Mouse (Mus musculus) stomach, embryonic 15.5 days (tissue): ENCODE measurements around the gene Sytl4. TPM values are rescaled to one million over a fixed set of nuclear protein-coding genes. Genes with fewer than 3 reads are reported as not detected.
A peak's percentile ranks its signal among the peaks of the same experiment; 100 is the strongest.

ENCODE experiments used
- ATAC-seq: fragments of 200-750 bp; cut with Nextera tagmentation; 2 replicates; pipeline ENCODE4 v1.8.0; 2017; ENCODE audit warnings: low read depth, moderate number of reproducible peaks, moderate TSS enrichment; ENCODE audit not compliant: insufficient read depth, low FRiP score
- H3K27ac ChIP-seq: fragments of 300-500 bp; sonication (generic); 2 replicates; pipeline ENCODE4 v1.5.1; 2015; ENCODE audit warnings: mild to moderate bottlenecking, inconsistent platforms
- H3K27me3 ChIP-seq: fragments of 300-500 bp; sonication (generic); replicated peaks from 2 replicates; pipeline ENCODE4 v1.6.1; 2015; ENCODE audit warnings: inconsistent platforms
- H3K36me3 ChIP-seq: fragments of 300-500 bp; sonication (generic); 2 replicates; pipeline ENCODE4 v1.6.1; 2015; ENCODE audit warnings: inconsistent platforms
- H3K4me1 ChIP-seq: fragments of 300-500 bp; sonication (generic); 2 replicates; pipeline ENCODE4 v1.6.1; 2015; ENCODE audit warnings: inconsistent platforms
- H3K4me2 ChIP-seq: fragments of 300-500 bp; sonication (generic); 2 replicates; pipeline ENCODE4 v1.6.1; 2015; ENCODE audit warnings: mild to moderate bottlenecking, inconsistent platforms
- H3K4me3 ChIP-seq: fragments of 300-500 bp; sonication (generic); replicated peaks from 2 replicates; pipeline ENCODE4 v1.5.1; 2015; ENCODE audit warnings: inconsistent platforms
- H3K9ac ChIP-seq: fragments of 300-500 bp; sonication (generic); 2 replicates; pipeline ENCODE4 v1.6.1; 2015; ENCODE audit warnings: inconsistent platforms
- H3K9me3 ChIP-seq: fragments of 300-500 bp; sonication (generic); 2 replicates; pipeline ENCODE4 v1.6.1; 2016; ENCODE audit warnings: inconsistent platforms
- whole genome bisulfite sequencing: fragments of 180-500 bp; shearing (Covaris S2); methylation state at CpG from one replicate; pipeline ENCODE4 v1.1.7; 2015; 5-methylcytosine and 5-hydroxymethylcytosine counted together
- polyA plus RNA-seq: library from polyadenylated mRNA; unstranded; fragments of >200 nt; fragmentation: Nextera tagmentation; extraction: Ambion mirVana; gene quantifications from 2 replicates; pipeline ENCODE4 v1.2.1, GENCODE M21; 2015

Gene Sytl4
- polyA plus RNA-seq: 5.7 and 5.9 TPM in 2 replicates

DNA sequence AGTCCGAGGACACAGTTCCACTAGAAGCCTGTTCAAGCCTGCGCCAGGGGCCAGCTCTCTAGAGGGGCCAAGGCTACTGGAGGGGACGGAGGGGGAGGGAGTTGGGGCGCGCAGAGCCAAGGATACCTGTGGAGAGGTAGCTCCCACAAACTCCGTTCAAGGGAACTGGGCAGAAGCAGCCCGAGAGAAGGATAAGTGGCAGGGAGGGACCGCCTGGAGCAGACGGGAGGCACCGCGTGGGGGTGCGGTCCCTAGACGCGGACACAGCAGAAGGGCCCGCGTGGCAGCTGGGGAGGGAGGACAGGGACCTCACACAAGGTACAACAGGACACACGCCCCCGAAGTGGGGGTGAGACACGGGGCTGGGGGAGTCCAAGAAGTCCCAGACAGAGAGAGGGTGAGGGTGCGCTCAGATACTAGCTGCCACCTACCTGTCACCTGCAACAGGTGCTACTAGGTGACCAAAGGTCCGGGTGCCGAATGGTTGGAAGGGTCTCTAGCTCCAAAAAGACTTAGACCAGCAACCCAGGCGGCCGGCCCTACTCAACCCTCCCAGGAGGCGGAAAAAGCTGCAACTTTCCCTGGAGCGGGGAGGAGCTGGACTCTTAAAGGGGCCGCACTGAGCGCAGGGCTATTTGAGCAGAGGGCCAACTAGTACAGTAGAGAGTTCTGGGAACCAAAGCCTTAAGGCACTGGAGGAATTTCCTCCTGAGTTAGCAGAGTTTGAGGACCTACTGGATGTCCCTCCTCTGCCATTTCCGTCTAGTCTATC, at the start of gene Sytl4:
Sytl4 (minus strand) TSS at position 582 of the 772 bp plus-strand sequence.
- Histone ChIP-seq H3K9me3 (no peaks in the 10 kb centered on the region), H3K4me1 (no peaks in the 10 kb centered on the region), H3K27me3 (no peaks in the 10 kb centered on the region), H3K27ac (no peak within 1 kb of the TSS), H3K4me2 (peak within 1 kb of the TSS; percentile 63), H3K9ac (peak within 1 kb of the TSS; percentile 25; the same call in 1 of the 2 replicates), H3K36me3 (no peaks in the 10 kb centered on the region), H3K4me3 (peak within 1 kb of the TSS; percentile 51)
- peak; percentile 73 for ATAC-seq
- WGBS: 16% methylated on average over 29 of the region's 29 CpGs

DNA sequence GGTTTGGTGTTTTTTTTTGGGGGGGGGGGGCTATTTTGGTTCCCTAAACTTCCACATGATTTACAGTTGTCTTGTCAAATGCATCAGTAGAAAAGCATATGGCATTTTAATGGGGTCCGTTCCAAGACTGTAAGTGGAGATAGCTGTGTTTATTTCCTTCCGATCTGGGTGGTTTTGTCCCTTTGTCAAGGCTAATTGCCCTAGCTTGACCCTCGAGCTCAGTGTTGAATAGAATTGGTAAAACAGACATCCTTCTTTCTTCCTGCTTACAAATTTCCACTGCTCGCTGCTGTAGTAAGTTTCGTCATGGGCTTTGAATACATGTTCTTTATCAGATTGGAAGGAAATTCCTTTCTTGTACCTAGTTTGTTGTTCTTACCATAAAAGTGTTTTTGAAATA, 39.1 kb upstream of the Sytl4 start:
- Histone ChIP-seq H3K36me3 (no peaks in the 10 kb centered on the region), H3K4me2 (no peak overlapping the region), H3K4me3 (no peak overlapping the region), H3K9me3 (no peaks in the 10 kb centered on the region), H3K4me1 (no peaks in the 10 kb centered on the region), H3K27ac (no peak overlapping the region), H3K27me3 (no peaks in the 10 kb centered on the region), H3K9ac (no peak overlapping the region)
- WGBS: 39% methylated on average over 5 of the region's 5 CpGs
- no peak for ATAC-seq

DNA sequence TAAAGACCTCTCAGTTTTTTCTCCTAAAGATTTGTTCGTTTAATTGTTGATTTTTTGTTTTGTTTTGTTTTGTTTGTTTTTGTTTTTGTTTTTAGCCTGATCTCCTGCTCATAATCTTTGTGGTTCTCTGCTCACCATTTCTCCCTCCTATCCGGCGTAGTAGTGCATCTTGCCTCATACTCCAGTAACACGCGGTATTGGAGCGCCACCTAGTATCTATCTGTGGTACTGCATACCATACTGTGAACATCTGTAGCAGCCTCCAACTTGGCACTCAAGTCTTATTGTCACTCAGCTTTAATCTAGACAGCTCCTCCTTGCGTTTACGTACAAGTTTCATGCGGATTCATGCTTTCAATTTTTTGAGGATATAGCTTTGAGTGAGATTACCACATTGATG, 37.4 kb upstream of the Sytl4 start:
- WGBS: 19% methylated on average over 9 of the region's 9 CpGs
- ATAC-seq: no peak

DNA sequence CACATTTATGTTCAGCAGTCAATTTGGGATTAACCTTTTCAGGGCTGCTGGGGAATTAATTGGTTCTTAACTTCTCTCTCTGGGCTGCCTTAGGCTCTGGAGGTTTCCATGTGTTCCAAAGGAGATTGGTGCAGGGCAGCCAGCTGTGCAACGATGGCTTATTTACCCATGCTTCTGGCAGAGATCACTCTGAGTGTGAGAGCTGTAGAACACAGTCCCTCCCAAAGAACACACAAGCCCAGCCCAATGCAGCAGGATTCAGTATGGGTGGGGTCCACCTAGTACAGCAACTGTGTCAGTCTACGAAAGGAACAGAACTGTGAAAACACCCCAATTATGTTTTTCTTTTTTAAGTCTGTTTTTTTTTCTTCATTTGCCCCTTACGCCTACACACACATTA, 14.3 kb upstream of the Sytl4 start:
- 59% methylated on average over 3 of the region's 3 CpGs for WGBS
- Histone ChIP-seq H3K4me1 (no peaks in the 10 kb centered on the region), H3K27ac (no peak overlapping the region), H3K4me2 (no peak overlapping the region), H3K4me3 (no peak overlapping the region), H3K9me3 (no peaks in the 10 kb centered on the region), H3K9ac (no peak overlapping the region), H3K36me3 (no peaks in the 10 kb centered on the region), H3K27me3 (no peaks in the 10 kb centered on the region)
- ATAC-seq: peak; percentile 66; the same call in 1 of the 2 replicates

More for the DNA sequence above, 37.4 kb upstream of the Sytl4 start:
- Histone ChIP-seq H3K9me3 (no peaks in the 10 kb centered on the region), H3K4me1 (no peaks in the 10 kb centered on the region), H3K36me3 (no peaks in the 10 kb centered on the region), H3K27me3 (no peaks in the 10 kb centered on the region), H3K9ac (no peak overlapping the region), H3K4me2 (no peak overlapping the region), H3K4me3 (no peak overlapping the region), H3K27ac (no peak overlapping the region)

DNA sequence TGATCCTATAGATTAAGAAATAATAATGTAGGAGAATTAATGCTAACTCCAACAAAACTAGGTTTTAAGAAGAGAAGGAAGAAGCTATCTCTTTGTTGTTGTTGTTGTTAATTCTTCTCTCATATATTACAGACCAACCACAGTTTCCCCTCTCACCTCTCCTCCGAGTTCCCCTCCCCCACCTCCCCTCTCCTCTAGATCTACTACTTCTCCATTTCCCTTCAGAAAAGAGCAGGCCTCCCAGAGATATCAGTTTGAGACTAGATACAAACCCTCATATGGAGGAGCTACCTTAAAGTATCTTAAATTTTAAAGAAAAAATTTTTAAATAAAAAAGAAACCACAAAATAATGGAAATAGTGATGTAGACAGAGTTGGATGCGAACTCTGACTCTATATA, 17.0 kb downstream of the Sytl4 start:
- 71% methylated on average over 2 of the region's 2 CpGs for WGBS
- Histone ChIP-seq H3K4me1 (no peaks in the 10 kb centered on the region), H3K27me3 (no peaks in the 10 kb centered on the region), H3K36me3 (no peaks in the 10 kb centered on the region), H3K4me2 (no peak overlapping the region), H3K27ac (no peak overlapping the region), H3K9ac (no peak overlapping the region), H3K4me3 (no peak overlapping the region), H3K9me3 (no peaks in the 10 kb centered on the region)
- ATAC-seq: no peak

DNA sequence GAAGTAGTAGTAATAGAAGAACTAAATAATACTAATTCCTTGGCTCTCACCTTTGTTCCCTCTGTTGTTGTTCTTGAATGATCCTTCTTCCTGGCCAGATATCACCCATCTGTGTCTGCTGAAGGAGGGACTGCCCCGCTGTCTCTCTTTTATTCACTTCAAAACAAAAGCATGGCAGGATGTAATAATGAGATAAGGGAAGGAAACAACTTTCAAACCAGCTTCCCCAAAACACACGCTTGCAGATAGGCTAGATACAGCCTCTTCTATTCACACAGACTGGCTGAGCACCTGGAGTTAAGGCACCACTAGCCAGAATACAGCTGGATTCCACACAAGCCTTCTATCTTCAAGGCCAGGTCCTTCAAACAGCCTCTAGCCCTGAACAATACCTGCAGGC, 21.0 kb downstream of the Sytl4 start:
- no peak overlapping the region for H3K27ac ChIP-seq
- H3K4me1 ChIP-seq: no peaks in the 10 kb centered on the region
- H3K27me3 ChIP-seq: no peaks in the 10 kb centered on the region
- 66% methylated on average over 2 of the region's 2 CpGs for WGBS
- H3K9me3 ChIP-seq: no peaks in the 10 kb centered on the region
- ATAC-seq: no peak
- no peak overlapping the region for H3K9ac ChIP-seq
- no peaks in the 10 kb centered on the region for H3K36me3 ChIP-seq
- H3K4me2 ChIP-seq: no peak overlapping the region
- no peak overlapping the region for H3K4me3 ChIP-seq

DNA sequence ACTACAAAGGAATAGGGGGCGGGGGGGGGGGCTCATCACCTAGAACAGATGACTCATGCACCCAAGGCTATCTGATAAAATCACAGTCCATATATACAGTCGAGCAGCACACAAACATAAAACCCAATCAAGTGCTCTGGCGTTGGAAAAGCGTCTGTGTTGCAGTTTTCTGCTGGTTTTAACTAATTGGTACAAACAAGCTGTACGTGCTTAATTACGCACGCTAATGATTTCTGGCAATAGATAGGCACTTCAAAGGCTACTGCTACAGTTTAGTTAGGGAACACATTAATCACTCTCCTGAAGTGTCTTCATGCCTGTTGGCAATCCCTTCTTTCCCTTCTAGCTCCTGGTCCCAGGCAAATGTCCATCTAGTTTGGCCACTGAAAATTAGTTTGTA, 27.0 kb downstream of the Sytl4 start:
- Histone ChIP-seq H3K4me2 (no peak overlapping the region), H3K27ac (no peak overlapping the region), H3K36me3 (no peaks in the 10 kb centered on the region), H3K9me3 (no peaks in the 10 kb centered on the region), H3K27me3 (no peaks in the 10 kb centered on the region), H3K4me1 (no peaks in the 10 kb centered on the region), H3K9ac (no peak overlapping the region), H3K4me3 (no peak overlapping the region)
- 38% methylated on average over 7 of the region's 7 CpGs for WGBS
- ATAC-seq: no peak

DNA sequence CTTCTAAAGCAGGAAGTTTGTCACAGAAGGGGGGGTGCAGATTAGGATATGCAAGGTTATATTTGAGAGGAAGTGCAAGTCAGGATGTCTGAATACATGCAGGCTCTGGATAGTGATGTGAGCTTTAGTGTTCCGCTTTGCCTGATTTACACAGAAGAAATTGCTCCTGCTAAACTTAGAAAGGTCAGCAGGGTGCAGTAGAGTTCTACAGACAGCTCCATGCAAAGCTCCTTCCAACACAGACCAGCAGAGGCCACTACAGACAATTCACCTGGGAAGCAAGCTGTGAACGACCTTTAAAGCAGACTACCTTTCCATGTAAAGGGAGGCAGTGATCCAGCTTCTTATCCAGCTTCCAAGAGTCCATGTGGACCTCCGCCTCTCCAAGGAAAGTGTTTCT, 34.2 kb downstream of the Sytl4 start:
- Histone ChIP-seq H3K4me1 (no peaks in the 10 kb centered on the region), H3K9ac (no peak overlapping the region), H3K9me3 (no peaks in the 10 kb centered on the region), H3K27me3 (no peaks in the 10 kb centered on the region), H3K4me3 (no peak overlapping the region), H3K36me3 (no peaks in the 10 kb centered on the region), H3K4me2 (no peak overlapping the region), H3K27ac (no peak overlapping the region)
- ATAC-seq: no peak
- 38% methylated on average over 3 of the region's 3 CpGs for WGBS

DNA sequence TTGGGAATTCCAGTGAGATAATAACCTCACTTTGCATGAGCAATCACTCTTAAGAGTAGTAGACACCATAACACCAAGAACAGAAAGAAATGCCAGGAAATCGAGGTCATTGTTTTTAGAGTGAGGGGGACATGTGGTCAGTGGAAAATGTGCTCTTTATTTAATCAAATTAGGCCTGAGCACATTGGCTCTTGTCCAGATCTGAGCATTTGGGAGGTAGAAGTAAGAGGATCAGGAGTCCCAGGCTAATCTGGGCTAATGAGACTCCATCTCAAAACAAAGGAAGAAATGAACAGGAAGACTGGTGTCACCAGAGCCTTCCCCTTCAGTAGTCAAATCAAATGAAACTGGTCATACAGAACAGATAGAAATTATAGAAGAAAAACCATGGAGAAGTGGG, 42.1 kb downstream of the Sytl4 start:
- Histone ChIP-seq H3K4me2 (no peak overlapping the region), H3K9me3 (no peaks in the 10 kb centered on the region), H3K9ac (no peak overlapping the region), H3K36me3 (no peaks in the 10 kb centered on the region), H3K27me3 (no peaks in the 10 kb centered on the region), H3K4me3 (no peak overlapping the region), H3K4me1 (no peaks in the 10 kb centered on the region), H3K27ac (no peak overlapping the region)
- no peak for ATAC-seq
- 59% methylated on average over 1 of the region's 1 CpGs for WGBS

DNA sequence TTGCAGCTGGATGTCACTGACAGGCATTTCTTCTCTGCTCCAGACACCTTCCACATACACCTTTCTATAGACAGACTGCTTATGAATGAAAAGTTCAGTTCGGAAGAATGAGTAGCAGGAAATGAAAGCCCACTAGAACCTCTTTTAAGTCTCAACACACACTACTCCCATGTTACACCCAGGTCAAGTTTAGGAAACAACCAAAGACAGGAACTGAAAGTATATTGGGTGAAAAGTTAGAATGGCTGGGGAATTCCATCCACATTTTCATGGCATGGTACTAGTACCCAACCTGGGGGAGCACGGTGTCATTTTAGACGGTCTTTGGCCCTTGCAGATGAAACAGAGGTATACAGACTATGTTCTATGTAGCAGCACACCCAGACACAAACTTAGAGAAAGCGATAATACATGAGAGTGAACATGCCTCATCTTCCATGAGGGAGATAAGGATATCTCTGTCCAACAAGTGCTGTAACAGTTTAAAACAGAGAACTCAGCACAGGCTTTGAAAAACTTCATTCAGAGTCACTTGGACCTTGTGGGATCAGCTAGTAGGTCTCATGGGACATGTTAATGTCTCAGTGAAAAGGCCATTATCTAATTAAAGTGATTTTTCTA, 44.9 kb downstream of the Sytl4 start:
- 87% methylated on average over 4 of the region's 4 CpGs for WGBS
- H3K4me3 ChIP-seq: no peak overlapping the region

DNA sequence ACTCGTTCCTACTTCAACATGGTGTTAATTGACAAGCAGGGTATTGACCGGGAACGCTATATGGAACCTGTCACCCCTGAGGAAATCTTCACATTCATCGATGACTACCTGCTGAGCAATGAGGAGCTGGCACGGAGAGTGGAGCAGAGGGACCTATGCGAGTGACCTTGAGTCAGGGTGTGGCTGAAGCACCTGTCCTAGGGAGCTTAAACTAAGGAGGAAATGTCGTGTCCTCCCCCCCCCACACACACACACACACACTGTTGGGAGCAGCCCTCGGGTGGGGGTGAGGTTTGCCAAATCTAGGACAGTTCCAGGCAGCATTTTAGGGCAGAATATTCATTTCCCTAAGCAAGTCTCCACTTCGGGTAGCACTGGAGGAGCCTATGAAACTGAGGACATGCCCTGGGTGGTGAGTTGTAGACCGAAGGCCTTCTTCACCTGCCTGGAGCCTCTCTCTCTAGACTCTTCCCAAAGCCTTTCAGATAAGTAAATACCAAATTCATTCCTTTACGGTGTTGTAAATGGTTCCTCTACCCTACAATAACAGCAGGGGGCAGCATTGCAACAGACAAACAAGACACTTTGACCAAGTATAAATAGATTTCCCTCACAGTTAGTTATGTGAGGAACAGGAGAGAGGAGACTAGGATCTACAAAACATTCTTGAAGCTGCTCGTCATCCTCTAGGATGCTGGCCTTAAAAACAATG, 50.2 kb downstream of the Sytl4 start:
- Histone ChIP-seq H3K36me3 (no peaks in the 10 kb centered on the region), H3K4me1 (no peaks in the 10 kb centered on the region), H3K27me3 (no peaks in the 10 kb centered on the region), H3K9me3 (no peaks in the 10 kb centered on the region), H3K4me2 (no peak overlapping the region), H3K9ac (no peak overlapping the region), H3K27ac (no peak overlapping the region), H3K4me3 (no peak overlapping the region)
- no peak for ATAC-seq
- 65% methylated on average over 12 of the region's 12 CpGs for WGBS

More for the DNA sequence above, 44.9 kb downstream of the Sytl4 start:
- Histone ChIP-seq H3K36me3 (no peaks in the 10 kb centered on the region), H3K9ac (no peak overlapping the region), H3K4me2 (no peak overlapping the region), H3K27ac (no peak overlapping the region), H3K4me1 (no peaks in the 10 kb centered on the region), H3K27me3 (no peaks in the 10 kb centered on the region), H3K9me3 (no peaks in the 10 kb centered on the region)
- no peak for ATAC-seq

DNA sequence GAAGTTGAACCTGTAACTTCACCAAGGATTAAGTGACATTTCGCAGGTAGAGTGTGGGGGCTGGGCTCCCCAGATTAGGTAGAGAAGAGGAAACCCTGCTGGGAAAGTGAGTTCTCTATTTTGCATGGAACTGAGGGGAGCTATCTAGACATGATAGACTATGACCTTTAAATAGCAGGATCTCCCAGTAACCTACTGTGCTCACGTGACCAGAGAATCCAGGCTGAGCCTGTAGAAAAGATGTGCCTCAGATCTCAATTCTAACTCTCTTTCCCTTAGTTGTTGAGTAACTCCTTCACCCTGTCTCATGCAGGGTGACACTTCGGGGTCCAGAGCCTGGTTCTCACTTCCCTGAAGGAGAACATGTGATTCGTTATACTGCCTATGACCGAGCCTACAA, 54.9 kb downstream of the Sytl4 start:
- H3K27ac ChIP-seq: no peak overlapping the region
- H3K9me3 ChIP-seq: no peaks in the 10 kb centered on the region
- ATAC-seq: no peak
- no peaks in the 10 kb centered on the region for H3K36me3 ChIP-seq
- H3K4me3 ChIP-seq: no peak overlapping the region
- 67% methylated on average over 5 of the region's 5 CpGs for WGBS
- no peaks in the 10 kb centered on the region for H3K4me1 ChIP-seq
- H3K4me2 ChIP-seq: no peak overlapping the region
- no peak overlapping the region for H3K9ac ChIP-seq
- no peaks in the 10 kb centered on the region for H3K27me3 ChIP-seq
